Mouse (Mus musculus): ENCODE measurements around the gene C2cd4b. TPM values are rescaled to one million over a fixed set of nuclear protein-coding genes. Genes with fewer than 3 reads are reported as not detected.

C2cd4b gene
- 2.0 and 3.7 TPM in 2 replicates for polyA plus RNA-seq (2015; fragmentation: Nextera tagmentation; extraction: Ambion mirVana)

GRCm38 (mm10) chr9:67759163-67759955 is at the start of gene C2cd4b:
Gene C2cd4b (plus strand): TSS chr9:67759437.
- Histone ChIP-seq H3K4me1 (replicated peaks; ENCODE audit: control insufficient read depth, insufficient read depth, low read length) (no peaks in the 10 kb centered on the region), H3K27ac (ENCODE audit: low read depth, low read length) (no peak within 1 kb of the TSS), H3K9me3 (ENCODE audit: control insufficient read depth) (no peaks in the 10 kb centered on the region), H3K4me3 (ENCODE audit: low read depth, low read length) (peak within 1 kb of the TSS; percentile 56), H3K4me2 (replicated peaks; ENCODE audit: low read depth) (peak within 1 kb of the TSS; percentile 93), H3K9ac (ENCODE audit: low read depth, low read length) (no peak within 1 kb of the TSS; the same call in 1 of the 2 replicates), H3K36me3 (ENCODE audit: control insufficient read depth, insufficient read depth) (no peaks in the 10 kb centered on the region), H3K27me3 (replicated peaks; ENCODE audit: control insufficient read depth, insufficient read depth, low read length) (peaks cover 25% of the 10 kb centered on the region)
- WGBS, result 1% methylated on average over 49 of the region's 49 CpGs
- ATAC-seq, result peak; percentile 73
- no peak for TF ChIP-seq CTCF (IDR thresholded peaks at IDR 0.05; ENCODE audit: low read depth)

GRCm38 (mm10) chr9:67711051-67711877 is 48.0 kb upstream of the C2cd4b start:
- Histone ChIP-seq H3K4me3 (ENCODE audit: low read depth, low read length) (no peak overlapping the region), H3K9ac (ENCODE audit: low read depth, low read length) (no peak overlapping the region), H3K36me3 (ENCODE audit: control insufficient read depth, insufficient read depth) (no peaks in the 10 kb centered on the region), H3K27ac (ENCODE audit: low read depth, low read length) (no peak overlapping the region), H3K27me3 (replicated peaks; ENCODE audit: control insufficient read depth, insufficient read depth, low read length) (no peaks in the 10 kb centered on the region), H3K9me3 (ENCODE audit: control insufficient read depth) (no peaks in the 10 kb centered on the region), H3K4me2 (replicated peaks; ENCODE audit: low read depth) (no peak overlapping the region), H3K4me1 (replicated peaks; ENCODE audit: control insufficient read depth, insufficient read depth, low read length) (no peaks in the 10 kb centered on the region)
- 39% methylated on average over 15 of the region's 15 CpGs for WGBS
- peak; percentile 93 for TF ChIP-seq CTCF (IDR thresholded peaks at IDR 0.05; ENCODE audit: low read depth)
- ATAC-seq, result peak; percentile 51

GRCm38 (mm10) chr9:67712146-67712545 is 47.1 kb upstream of the C2cd4b start:
- Histone ChIP-seq H3K9ac (ENCODE audit: low read depth, low read length) (no peak overlapping the region), H3K4me3 (ENCODE audit: low read depth, low read length) (no peak overlapping the region), H3K9me3 (ENCODE audit: control insufficient read depth) (no peaks in the 10 kb centered on the region), H3K36me3 (ENCODE audit: control insufficient read depth, insufficient read depth) (no peaks in the 10 kb centered on the region), H3K4me2 (replicated peaks; ENCODE audit: low read depth) (no peak overlapping the region), H3K27me3 (replicated peaks; ENCODE audit: control insufficient read depth, insufficient read depth, low read length) (no peaks in the 10 kb centered on the region), H3K27ac (ENCODE audit: low read depth, low read length) (no peak overlapping the region), H3K4me1 (replicated peaks; ENCODE audit: control insufficient read depth, insufficient read depth, low read length) (no peaks in the 10 kb centered on the region)
- 76% methylated on average over 9 of the region's 9 CpGs for WGBS
- no peak for TF ChIP-seq CTCF (IDR thresholded peaks at IDR 0.05; ENCODE audit: low read depth)
- ATAC-seq, result no peak

DNA sequence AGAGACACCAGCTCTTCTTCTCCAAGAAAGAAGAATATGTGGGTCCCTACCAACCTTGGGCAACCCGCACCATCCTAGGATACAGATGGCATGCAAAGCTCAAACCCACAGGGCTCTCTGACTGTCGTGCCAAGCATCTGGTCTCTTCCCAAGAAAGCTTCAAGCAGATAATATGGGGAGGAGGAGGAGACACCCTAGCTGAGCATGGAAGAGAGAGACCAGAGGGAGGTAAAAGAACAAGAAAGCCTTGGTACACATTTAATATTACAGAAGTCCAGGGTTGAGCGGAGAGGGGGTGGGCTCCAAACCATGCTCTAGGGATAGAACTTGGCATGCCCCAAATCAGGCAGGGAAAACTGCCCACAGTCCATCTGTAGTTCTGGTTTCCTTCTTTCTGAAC is 42.2 kb upstream of the C2cd4b start:
- no peak overlapping the region for H3K9ac ChIP-seq (ENCODE audit: low read depth, low read length)
- H3K4me2 ChIP-seq (replicated peaks; ENCODE audit: low read depth), result no peak overlapping the region
- no peaks in the 10 kb centered on the region for H3K4me1 ChIP-seq (replicated peaks; ENCODE audit: control insufficient read depth, insufficient read depth, low read length)
- WGBS, result 93% methylated on average over 3 of the region's 3 CpGs
- no peaks in the 10 kb centered on the region for H3K9me3 ChIP-seq (ENCODE audit: control insufficient read depth)
- no peak for ATAC-seq
- no peak overlapping the region for H3K4me3 ChIP-seq (ENCODE audit: low read depth, low read length)
- no peaks in the 10 kb centered on the region for H3K36me3 ChIP-seq (ENCODE audit: control insufficient read depth, insufficient read depth)
- H3K27me3 ChIP-seq (replicated peaks; ENCODE audit: control insufficient read depth, insufficient read depth, low read length), result no peaks in the 10 kb centered on the region
- no peak for TF ChIP-seq CTCF (IDR thresholded peaks at IDR 0.05; ENCODE audit: low read depth)
- no peak overlapping the region for H3K27ac ChIP-seq (ENCODE audit: low read depth, low read length)

GRCm38 (mm10) chr9:67718596-67718995 is 40.6 kb upstream of the C2cd4b start:
- H3K4me2 ChIP-seq (replicated peaks; ENCODE audit: low read depth), result no peak overlapping the region
- no peak overlapping the region for H3K9ac ChIP-seq (ENCODE audit: low read depth, low read length)
- H3K27me3 ChIP-seq (replicated peaks; ENCODE audit: control insufficient read depth, insufficient read depth, low read length), result no peaks in the 10 kb centered on the region
- no peak for ATAC-seq
- 43% methylated on average over 3 of the region's 3 CpGs for WGBS
- H3K27ac ChIP-seq (ENCODE audit: low read depth, low read length), result no peak overlapping the region
- no peaks in the 10 kb centered on the region for H3K9me3 ChIP-seq (ENCODE audit: control insufficient read depth)
- TF ChIP-seq CTCF (IDR thresholded peaks at IDR 0.05; ENCODE audit: low read depth), result no peak
- no peaks in the 10 kb centered on the region for H3K36me3 ChIP-seq (ENCODE audit: control insufficient read depth, insufficient read depth)
- H3K4me3 ChIP-seq (ENCODE audit: low read depth, low read length), result no peak overlapping the region
- no peaks in the 10 kb centered on the region for H3K4me1 ChIP-seq (replicated peaks; ENCODE audit: control insufficient read depth, insufficient read depth, low read length)

- no peaks in the 10 kb centered on the region for H3K9me3 ChIP-seq (ENCODE audit: control insufficient read depth)
- 77% methylated on average over 3 of the region's 3 CpGs for WGBS
- H3K4me1 ChIP-seq (replicated peaks; ENCODE audit: control insufficient read depth, insufficient read depth, low read length), result no peaks in the 10 kb centered on the region
- H3K27me3 ChIP-seq (replicated peaks; ENCODE audit: control insufficient read depth, insufficient read depth, low read length), result no peaks in the 10 kb centered on the region
- no peak overlapping the region for H3K4me3 ChIP-seq (ENCODE audit: low read depth, low read length)
- H3K36me3 ChIP-seq (ENCODE audit: control insufficient read depth, insufficient read depth), result no peaks in the 10 kb centered on the region
- no peak overlapping the region for H3K27ac ChIP-seq (ENCODE audit: low read depth, low read length)
- no peak for ATAC-seq
- H3K4me2 ChIP-seq (replicated peaks; ENCODE audit: low read depth), result no peak overlapping the region
- no peak for TF ChIP-seq CTCF (IDR thresholded peaks at IDR 0.05; ENCODE audit: low read depth)
- H3K9ac ChIP-seq (ENCODE audit: low read depth, low read length), result no peak overlapping the region
These were observed 39.1 kb upstream of the C2cd4b start for GRCm38 (mm10) chr9:67720150-67720549.
